Mouse (Mus musculus) limb, embryonic 14.5 days (tissue): ENCODE measurements at regions not wholly inside any gene's neighbourhood (a gene's known extent, or its start where the extent isn't known, plus 50 kb on each side); places are given as distances from the start of the nearest gene placed in this dataset.

ENCODE experiments used
- ATAC-seq: fragments of 200-750 bp; cut with Nextera tagmentation; 2 replicates; pipeline ENCODE4 v1.8.0; 2017; ENCODE audit warnings: low read depth, moderate number of reproducible peaks, moderate TSS enrichment; ENCODE audit not compliant: low FRiP score
- DNase-seq: peaks from one replicate; pipeline ENCODE4 v3.0.0-alpha.2; 2015; ENCODE audit warnings: low spot score
- H3K27ac ChIP-seq: fragments of 300-500 bp; sonication (generic); replicated peaks from 2 replicates; pipeline ENCODE4 v1.5.1; 2014; ENCODE audit warnings: low read depth, mild to moderate bottlenecking, low read length, moderate library complexity, mixed read lengths
- H3K27me3 ChIP-seq: fragments of 300-500 bp; sonication (generic); 2 replicates; pipeline ENCODE4 v1.6.1; 2014; ENCODE audit warnings: low read length, mixed read lengths; ENCODE audit not compliant: control insufficient read depth, insufficient read depth
- H3K36me3 ChIP-seq: fragments of 300-500 bp; sonication (generic); 2 replicates; pipeline ENCODE4 v1.6.1; 2014; ENCODE audit warnings: mild to moderate bottlenecking, low read length, moderate library complexity, mixed read lengths; ENCODE audit not compliant: control insufficient read depth, insufficient read depth
- H3K4me1 ChIP-seq: fragments of 300-500 bp; sonication (generic); 2 replicates; pipeline ENCODE4 v1.6.1; 2014; ENCODE audit warnings: antibody characterized with exemption, low read length, mixed read lengths; ENCODE audit not compliant: control insufficient read depth, insufficient read depth
- H3K4me2 ChIP-seq: fragments of 300-500 bp; sonication (generic); replicated peaks from 2 replicates; pipeline ENCODE4 v1.6.1; 2014; ENCODE audit warnings: low read depth, mild to moderate bottlenecking, low read length, moderate library complexity; ENCODE audit not compliant: severe bottlenecking
- H3K4me3 ChIP-seq: fragments of 300-500 bp; sonication (generic); replicated peaks from 2 replicates; pipeline ENCODE4 v1.5.1; 2014; ENCODE audit warnings: low read length
- H3K9ac ChIP-seq: fragments of 300-500 bp; sonication (generic); 2 replicates; pipeline ENCODE4 v1.6.1; 2014; ENCODE audit warnings: mild to moderate bottlenecking, low read depth, low read length, moderate library complexity; ENCODE audit not compliant: severe bottlenecking
- H3K9me3 ChIP-seq: fragments of 300-500 bp; sonication (generic); 2 replicates; pipeline ENCODE4 v1.6.1; 2016; ENCODE audit warnings: low read length; ENCODE audit not compliant: control insufficient read depth
- POLR2A ChIP-seq: fragments of 200-500 bp; IDR thresholded peaks from 2 replicates; pipeline ENCODE4 v1.8.0; 2012; ENCODE audit warnings: inconsistent platforms, mild to moderate bottlenecking, moderate library complexity, borderline replicate concordance; ENCODE audit not compliant: insufficient read depth, insufficient read length; ENCODE audit errors: extremely low read depth
- WGBS: fragments of 180-500 bp; shearing (Covaris S2); extraction: QIAGEN DNeasy Blood & Tissue Kit; methylation state at CpG from one replicate; pipeline ENCODE4 v1.1.7; 2014; 5-methylcytosine and 5-hydroxymethylcytosine counted together

- H3K4me3 ChIP-seq = no peak overlapping the region
- no peaks in the 10 kb centered on the region for H3K4me1 ChIP-seq
- H3K36me3 ChIP-seq = no peaks in the 10 kb centered on the region
- ATAC-seq (no peak), DNase-seq (no peak)
- no peaks in the 10 kb centered on the region for H3K27me3 ChIP-seq
- WGBS = 57% methylated on average over 7 of the region's 7 CpGs
- H3K27ac ChIP-seq = no peak overlapping the region
- no peak overlapping the region for H3K9ac ChIP-seq
- TF ChIP-seq POLR2A = no peak
- no peak overlapping the region for H3K4me2 ChIP-seq
- no peaks in the 10 kb centered on the region for H3K9me3 ChIP-seq
These were observed 122.1 kb downstream of the Gm11146 start for GRCm38 (mm10) chr16:77479812-77480211.

GRCm38 (mm10) chr16:77471868-77472267 is 130.0 kb downstream of the Gm11146 start:
- TF ChIP-seq POLR2A = no peak
- WGBS = 94% methylated on average over 3 of the region's 3 CpGs
- Histone ChIP-seq H3K9me3 (no peaks in the 10 kb centered on the region), H3K36me3 (no peaks in the 10 kb centered on the region), H3K4me2 (no peak overlapping the region), H3K9ac (no peak overlapping the region), H3K4me1 (no peaks in the 10 kb centered on the region), H3K4me3 (no peak overlapping the region), H3K27ac (no peak overlapping the region), H3K27me3 (no peaks in the 10 kb centered on the region)
- ATAC-seq (no peak), DNase-seq (no peak)

DNA sequence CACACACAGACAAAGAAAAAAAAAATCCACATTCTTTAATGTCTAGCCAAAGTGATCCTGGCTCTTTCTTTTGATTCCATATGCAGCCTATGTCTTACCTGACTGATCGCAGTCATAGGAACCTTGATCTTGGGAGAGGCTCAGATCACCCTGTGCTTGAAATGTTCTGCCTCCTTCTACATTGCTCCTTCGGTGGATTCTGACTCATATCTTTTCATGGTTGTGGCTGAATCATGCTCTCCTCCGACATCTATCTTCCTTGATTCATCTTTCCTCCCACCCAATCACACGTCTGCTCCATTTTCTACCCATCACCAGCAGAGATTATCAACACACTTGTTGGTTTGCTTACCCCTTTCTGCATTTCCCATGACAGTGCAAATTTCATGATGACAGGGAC is 132.0 kb downstream of the Gm11146 start:
- no peak for TF ChIP-seq POLR2A
- H3K4me3 ChIP-seq = no peak overlapping the region
- no peaks in the 10 kb centered on the region for H3K27me3 ChIP-seq
- DNase-seq (no peak), ATAC-seq (no peak)
- 93% methylated on average over 4 of the region's 4 CpGs for WGBS
- H3K9ac ChIP-seq = no peak overlapping the region
- no peaks in the 10 kb centered on the region for H3K9me3 ChIP-seq
- H3K4me2 ChIP-seq = no peak overlapping the region
- H3K27ac ChIP-seq = no peak overlapping the region
- H3K4me1 ChIP-seq = no peaks in the 10 kb centered on the region
- no peaks in the 10 kb centered on the region for H3K36me3 ChIP-seq

GRCm38 (mm10) chr16:77469328-77469875 is 132.5 kb downstream of the Gm11146 start:
- DNase-seq = no peak
- no peak overlapping the region for H3K27ac ChIP-seq
- H3K9ac ChIP-seq = no peak overlapping the region
- H3K36me3 ChIP-seq = no peaks in the 10 kb centered on the region
- TF ChIP-seq POLR2A = no peak
- H3K27me3 ChIP-seq = no peaks in the 10 kb centered on the region
- no peaks in the 10 kb centered on the region for H3K4me1 ChIP-seq
- H3K9me3 ChIP-seq = no peaks in the 10 kb centered on the region
- H3K4me2 ChIP-seq = no peak overlapping the region
- 92% methylated on average over 6 of the region's 6 CpGs for WGBS
- no peak for ATAC-seq
- no peak overlapping the region for H3K4me3 ChIP-seq

GRCm38 (mm10) chr16:77467216-77467615 is 134.7 kb downstream of the Gm11146 start:
- Histone ChIP-seq H3K4me3 (no peak overlapping the region), H3K27me3 (no peaks in the 10 kb centered on the region), H3K9ac (no peak overlapping the region), H3K4me1 (no peaks in the 10 kb centered on the region), H3K27ac (no peak overlapping the region), H3K9me3 (no peaks in the 10 kb centered on the region), H3K36me3 (no peaks in the 10 kb centered on the region), H3K4me2 (no peak overlapping the region)
- DNase-seq = no peak
- no peak for TF ChIP-seq POLR2A
- 87% methylated on average over 12 of the region's 12 CpGs for WGBS
- no peak for ATAC-seq

DNA sequence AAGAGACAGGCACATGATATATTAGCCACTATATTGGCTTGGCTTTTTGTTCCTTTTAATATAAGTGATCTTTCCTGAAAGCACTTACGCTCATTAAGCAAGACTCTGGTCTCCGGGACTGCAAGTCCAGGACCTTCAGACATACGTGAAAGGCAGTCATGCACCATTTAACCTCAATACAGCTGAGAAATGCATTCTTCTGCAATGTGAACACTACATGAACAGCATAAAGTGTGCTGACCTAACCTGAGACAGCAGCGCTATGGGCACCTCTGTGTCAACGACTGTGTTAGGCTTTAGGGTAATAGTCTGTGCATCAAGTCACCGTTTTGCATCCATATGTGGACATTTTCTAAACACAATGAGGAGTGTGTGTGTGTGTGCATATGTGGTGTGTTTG is 137.3 kb downstream of the Gm11146 start:
- Histone ChIP-seq H3K4me3 (no peak overlapping the region), H3K27me3 (no peaks in the 10 kb centered on the region), H3K9ac (no peak overlapping the region), H3K4me1 (0 out of 2 replicates have a peak, but pooled peaks cover under 1% of the 10 kb centered on the region), H3K27ac (no peak overlapping the region), H3K36me3 (no peaks in the 10 kb centered on the region), H3K9me3 (no peaks in the 10 kb centered on the region), H3K4me2 (no peak overlapping the region)
- DNase-seq = no peak
- WGBS = 72% methylated on average over 6 of the region's 6 CpGs
- TF ChIP-seq POLR2A = no peak
- ATAC-seq = no peak
